Mouse (Mus musculus) T-helper 1 cell (primary cell): ENCODE results near the gene Rorc.

Experiments
- in situ Hi-C: fragments of 300-600 bp; cut with MboI, MseI; formaldehyde crosslinking; loops from one replicate; pipeline ENCODE4 v1.15.1; 2025; ENCODE audit warnings: high pct_unique_total_duplicates

Gene Rorc

GRCm38 (mm10) chr3:94372641-94373040, at the start of gene Rorc:
TSS of gene Rorc (plus strand) at chr3:94372794.
- in situ Hi-C loops = loop anchor here (10.0 kb wide), 1 partner anchor 212 kb away; the partner anchor contains the start of gene Snx27

DNA sequence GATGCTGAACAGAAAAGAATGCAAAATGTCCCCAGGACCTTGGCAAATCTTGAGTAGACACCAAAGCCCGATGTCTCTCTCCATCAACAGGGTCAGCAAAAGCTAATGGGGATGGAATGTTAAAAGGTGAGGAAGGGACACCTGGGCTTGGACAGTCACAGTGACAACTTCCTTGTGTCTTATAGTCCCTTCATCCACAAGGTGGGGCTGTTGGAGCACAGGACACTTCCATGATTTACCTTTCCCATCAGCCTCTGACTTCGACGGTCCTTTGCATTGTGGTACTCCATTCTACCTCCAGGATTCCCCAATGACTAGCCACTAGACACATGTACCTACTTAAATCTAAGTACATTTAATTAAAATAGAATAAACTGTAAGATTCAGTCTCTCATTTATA, 43.9 kb upstream of the Rorc start:
- in situ Hi-C loops = no loop called here

DNA sequence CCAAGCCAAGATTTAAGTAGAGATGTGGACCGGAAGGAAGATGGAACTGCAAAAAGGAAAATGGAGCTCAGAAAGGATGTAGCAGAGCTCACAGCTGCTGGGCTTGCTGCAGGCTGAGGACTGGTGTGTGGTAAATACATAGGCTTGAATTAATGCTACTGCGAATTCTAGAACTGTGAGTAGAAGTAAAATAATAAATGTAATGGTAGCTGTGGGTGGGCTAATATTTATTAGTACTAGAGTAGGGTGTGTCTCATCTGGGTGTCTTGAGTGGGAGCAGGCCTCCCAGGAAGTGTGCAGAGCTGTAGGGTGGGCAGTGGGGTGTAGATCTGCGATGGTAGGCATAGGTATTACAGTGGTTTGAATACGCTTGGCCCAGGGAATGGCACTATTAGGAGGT, 38.2 kb upstream of the Rorc start:
- in situ Hi-C loops = no loop called here

DNA sequence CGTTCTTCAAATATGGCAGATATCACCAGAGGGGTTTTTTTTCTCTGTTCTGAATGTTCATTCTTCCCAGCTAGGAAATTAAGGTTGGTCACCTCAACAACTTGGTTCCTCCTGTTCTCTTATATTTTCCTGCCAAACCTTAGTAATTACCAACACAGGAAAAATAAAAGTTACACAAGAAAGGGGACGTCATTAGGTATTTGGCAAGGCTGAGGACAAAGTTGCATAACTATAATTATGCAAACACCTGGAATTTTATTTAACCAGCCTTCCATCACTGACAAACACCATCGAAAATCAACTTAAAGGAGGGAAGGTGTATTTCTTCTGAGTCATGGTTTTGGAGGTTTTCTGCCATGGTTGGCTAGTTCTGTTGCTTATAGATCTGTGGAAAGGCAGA, 34.1 kb upstream of the Rorc start:
- in situ Hi-C loops = no loop called here

- in situ Hi-C loops = no loop called here
Observed at GRCm38 (mm10) chr3:94341959-94342422, 30.6 kb upstream of the Rorc start, which contains the start of gene Them5. TSS of gene Them5 (plus strand) at chr3:94342099.

DNA sequence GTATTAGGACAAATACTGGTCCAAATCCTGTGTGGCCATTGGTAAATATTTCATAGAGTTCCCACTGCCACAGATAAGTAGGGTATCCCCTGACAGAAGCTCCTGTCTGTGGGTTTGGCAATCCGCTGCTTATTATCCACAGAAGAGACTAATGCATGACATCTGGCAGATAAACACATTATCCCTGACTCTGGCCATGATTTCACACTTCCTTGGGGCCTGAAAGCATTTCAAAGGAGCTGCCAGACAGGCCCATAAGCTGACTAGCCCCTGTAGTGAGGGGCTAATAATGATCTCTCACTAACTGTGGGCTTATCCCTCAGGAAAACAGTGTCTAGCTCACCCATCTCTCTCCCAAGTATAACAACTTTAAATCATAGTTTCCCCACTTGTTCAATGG, 30.0 kb upstream of the Rorc start:
- in situ Hi-C loops = no loop called here

- in situ Hi-C loops = no loop called here
Observed at GRCm38 (mm10) chr3:94344182-94344581, 28.4 kb upstream of the Rorc start.

- in situ Hi-C loops = no loop called here
Observed at GRCm38 (mm10) chr3:94344897-94345296, 27.7 kb upstream of the Rorc start.

DNA sequence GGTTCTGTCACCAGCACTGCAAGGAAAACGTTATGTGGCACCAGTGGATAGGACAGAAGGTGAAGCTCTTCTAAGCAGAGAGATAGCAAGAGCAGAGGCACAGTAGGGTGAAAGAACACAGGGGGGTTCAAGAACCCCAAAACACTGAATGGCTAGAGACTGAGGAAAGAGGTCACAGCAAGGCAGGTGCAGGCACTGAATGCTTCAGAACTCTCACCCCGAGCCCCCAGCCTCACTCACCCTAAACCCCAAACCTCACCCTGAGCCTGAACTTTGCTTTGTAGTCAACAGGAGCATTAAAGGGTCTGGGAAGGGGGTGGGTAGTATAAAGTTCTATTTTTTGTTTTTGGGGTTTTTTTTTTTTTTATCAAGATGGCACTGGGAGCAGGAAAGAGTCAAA, 24.4 kb upstream of the Rorc start:
- in situ Hi-C loops = no loop called here

DNA sequence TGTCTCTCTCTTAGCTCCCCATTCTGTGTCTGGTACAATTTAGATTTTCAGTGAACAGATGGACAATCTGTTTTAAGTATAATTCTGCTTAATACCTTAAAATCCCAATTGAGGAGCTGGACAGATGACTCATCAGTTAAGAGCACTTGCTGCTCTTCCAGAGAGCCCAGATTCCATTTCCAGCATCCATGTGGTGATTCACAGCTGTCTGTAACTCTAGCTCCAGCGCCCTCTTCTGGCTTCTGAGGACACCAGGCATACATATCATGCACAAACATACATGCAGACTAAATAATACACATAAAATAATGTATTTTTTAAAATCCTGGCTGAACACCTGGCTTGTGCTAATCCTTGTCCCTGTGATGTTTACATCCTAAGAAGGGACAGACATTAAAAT, 11.8 kb upstream of the Rorc start:
- in situ Hi-C loops = no loop called here

GRCm38 (mm10) chr3:94362138-94362537, 10.5 kb upstream of the Rorc start, which contains the start of gene C2cd4d:
TSS of gene C2cd4d (plus strand) at chr3:94362438.
- in situ Hi-C loops = no loop called here

- in situ Hi-C loops = no loop called here
Observed at GRCm38 (mm10) chr3:94363291-94364153, 9.1 kb upstream of the Rorc start.

DNA sequence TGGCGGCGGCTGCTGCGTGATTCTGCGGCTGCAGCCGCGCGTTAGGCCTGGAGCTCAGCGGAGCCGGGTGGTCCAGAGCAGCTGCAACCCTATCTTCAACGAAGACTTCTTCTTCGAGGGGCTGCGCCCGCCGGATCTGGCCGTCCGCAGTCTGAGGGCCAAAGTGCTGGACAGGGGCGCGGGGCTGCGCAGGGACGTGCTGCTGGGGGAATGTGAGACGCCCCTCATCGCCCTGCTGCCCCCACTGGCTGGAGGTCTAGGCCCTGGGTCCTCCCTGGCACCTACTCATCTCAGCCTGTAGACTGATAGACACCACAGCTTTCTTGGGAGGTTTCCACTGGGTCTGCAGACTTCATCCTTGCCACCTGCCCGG, 8.5 kb upstream of the Rorc start:
- in situ Hi-C loops = no loop called here

DNA sequence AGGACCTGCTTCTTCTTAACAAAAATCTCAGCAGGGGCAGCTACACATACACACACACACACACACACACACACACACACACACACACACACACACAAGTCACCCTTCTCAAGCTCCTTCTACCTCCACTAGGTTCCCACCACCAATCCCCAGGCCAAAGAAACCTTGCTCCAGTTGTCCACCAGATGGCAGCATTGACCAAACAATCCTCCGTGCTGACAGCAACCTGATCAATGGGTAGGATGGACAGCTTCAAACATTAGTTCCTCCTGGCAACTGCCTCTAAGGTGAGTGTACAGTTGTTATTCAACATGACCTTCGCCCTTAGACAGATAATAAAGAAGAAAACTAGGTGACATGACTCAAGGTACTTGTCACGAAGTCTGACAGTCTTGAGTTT, 5.8 kb upstream of the Rorc start:
- in situ Hi-C loops = no loop called here

GRCm38 (mm10) chr3:94367511-94367910, 5.1 kb upstream of the Rorc start:
- in situ Hi-C loops = no loop called here

DNA sequence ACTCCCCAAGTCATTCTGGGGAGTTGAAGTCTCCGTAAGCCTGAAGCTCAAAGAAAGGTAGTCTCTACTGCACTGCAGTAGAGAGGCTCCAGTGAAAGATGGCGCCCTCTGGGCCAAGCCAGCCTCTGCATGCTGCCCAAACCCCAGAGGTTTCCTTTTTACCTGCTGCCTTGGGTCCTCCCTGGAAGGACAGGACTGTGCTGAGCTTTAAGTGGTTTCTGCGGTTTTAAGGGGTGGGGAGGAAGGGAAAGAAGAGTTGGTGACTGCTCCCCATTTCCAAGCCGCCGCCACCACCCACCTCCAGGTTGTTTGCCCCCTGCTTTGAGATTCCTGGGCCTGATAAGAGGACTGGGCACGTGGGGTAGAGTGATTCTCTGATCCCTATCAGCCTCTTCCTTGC, 4.0 kb upstream of the Rorc start:
- in situ Hi-C loops = no loop called here

- in situ Hi-C loops = loop anchor here (10.0 kb wide), 1 partner anchor 215 kb away; the partner anchor contains the start of gene Snx27
Observed at GRCm38 (mm10) chr3:94369709-94370108, 2.9 kb upstream of the Rorc start.

GRCm38 (mm10) chr3:94371637-94372036, 957 bp upstream of the Rorc start:
- in situ Hi-C loops = loop anchor here (10.0 kb wide), 1 partner anchor 213 kb away; the partner anchor contains the start of gene Snx27

DNA sequence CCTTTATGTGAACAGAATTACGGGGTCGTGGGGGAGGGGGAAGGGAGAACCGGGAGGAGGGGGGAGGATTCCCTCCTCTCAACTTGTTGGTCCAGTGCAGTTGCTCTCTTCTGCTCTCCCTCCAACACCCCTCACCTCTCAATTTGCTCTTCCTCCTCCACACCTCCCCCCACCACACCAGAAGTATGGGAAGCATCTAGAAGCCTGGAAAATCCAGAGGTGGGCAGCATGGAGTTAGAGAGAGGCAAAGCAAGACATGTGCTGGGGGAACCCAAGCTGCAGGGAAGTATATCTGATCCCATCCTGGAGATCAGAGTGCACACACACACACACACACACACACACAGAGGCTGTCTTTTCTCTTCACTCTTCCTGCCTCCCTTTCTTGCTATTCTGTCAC, 556 bp upstream of the Rorc start:
- in situ Hi-C loops = loop anchor here (10.0 kb wide), 1 partner anchor 213 kb away; the partner anchor contains the start of gene Snx27

DNA sequence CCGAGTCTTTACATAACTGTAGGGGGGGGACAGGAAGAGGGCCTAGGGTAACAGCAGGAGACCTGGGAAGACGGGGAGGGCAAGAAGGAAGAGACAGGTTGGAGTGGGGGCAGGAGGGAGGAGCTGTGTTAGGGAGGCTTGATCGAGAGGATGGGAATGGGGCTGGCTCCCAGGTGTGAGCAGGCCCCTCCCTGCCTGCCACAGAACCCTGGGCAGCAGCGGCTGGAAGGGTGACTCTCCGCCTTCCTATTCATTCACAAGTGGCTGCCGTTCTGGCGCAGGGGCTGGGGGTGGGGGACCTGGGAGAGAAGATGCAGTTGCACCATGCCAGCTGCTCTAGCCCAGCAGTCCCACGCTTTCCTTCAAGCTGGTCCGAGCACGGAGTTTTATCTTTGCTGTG, 496 bp downstream of the Rorc start:
- in situ Hi-C loops = loop anchor here (10.0 kb wide), 1 partner anchor 212 kb away; the partner anchor contains the start of gene Snx27

DNA sequence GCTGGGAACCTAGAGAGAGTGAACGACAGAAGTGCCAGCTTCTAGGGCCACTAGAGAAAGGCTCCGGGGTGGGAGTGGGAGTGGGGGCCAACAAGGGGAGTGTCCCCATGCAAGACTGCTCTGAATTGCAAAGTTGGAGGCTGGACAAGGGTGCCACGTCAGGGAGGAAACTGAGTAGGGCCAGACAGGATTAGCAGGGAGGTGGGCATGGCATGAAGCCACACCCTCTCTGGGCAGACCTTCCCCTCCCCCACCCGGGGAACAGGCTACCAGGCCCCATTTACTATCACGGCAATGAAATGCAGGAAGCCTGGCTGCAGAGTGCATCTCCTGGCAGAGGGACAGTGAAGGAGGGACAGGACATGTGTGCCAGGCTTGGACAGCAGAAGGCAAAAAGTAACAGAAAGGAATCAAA, 1.0 kb downstream of the Rorc start:
- in situ Hi-C loops = loop anchor here (10.0 kb wide), 1 partner anchor 211 kb away; the partner anchor contains the start of gene Snx27

- in situ Hi-C loops = loop anchor here (5.0 to 10.0 kb wide), 2 partner anchors 68 to 210 kb away; partner anchors contain the start of genes Mrpl9, Oaz3 and Snx27
Observed at GRCm38 (mm10) chr3:94374636-94375035, 2.0 kb downstream of the Rorc start.

- in situ Hi-C loops = loop anchor here (5.0 to 10.0 kb wide), 2 partner anchors 67 to 210 kb away; partner anchors contain the start of genes Mrpl9, Oaz3 and Snx27
Observed at GRCm38 (mm10) chr3:94375146-94375545, 2.6 kb downstream of the Rorc start.
